Mouse (Mus musculus): ENCODE data around the gene Ipo8. TPM values are rescaled to one million over a fixed set of nuclear protein-coding genes. Genes with fewer than 3 reads are reported as not detected.

Gene Ipo8
- polyA plus RNA-seq, 2 experiments = 4.8 to 5.0 TPM

DNA sequence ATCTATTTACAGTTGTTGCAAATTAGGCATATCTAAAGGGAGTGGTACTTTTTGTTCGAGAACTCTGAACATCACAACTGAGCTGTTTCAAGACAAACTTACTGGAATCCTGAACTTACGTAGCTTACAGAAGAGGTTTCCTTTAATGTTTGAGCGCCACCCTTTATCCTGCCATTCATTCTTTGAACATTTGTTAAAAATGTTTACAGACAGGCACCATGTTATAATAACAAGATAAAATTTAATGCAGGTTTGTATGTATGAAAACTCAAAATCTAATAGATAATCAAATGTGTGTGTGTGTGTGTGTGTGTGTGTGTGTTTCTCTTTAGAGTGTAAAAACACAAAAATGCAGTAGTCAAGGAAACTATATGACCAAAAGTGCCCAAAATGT, 458 bp upstream of the Ipo8 start:
- WGBS (ENCODE audit: insufficient replicate concordance) = 17% methylated on average over 3 of the region's 3 CpGs
- no peak for TF ChIP-seq CTCF (IDR thresholded peaks at IDR 0.05; ENCODE audit: low read depth)
- no peak for TF ChIP-seq EP300 (IDR thresholded peaks at IDR 0.05; ENCODE audit: low read depth)
- DNase-seq (ENCODE audit: low read depth in 3 of 3, low spot score in 3 of 3) = no peak
- H3K9me3 ChIP-seq (ENCODE audit: control insufficient read depth, low read length) = no peaks in the 10 kb centered on the region
- peak overlapping the region; percentile 86 for H3K4me2 ChIP-seq (ENCODE audit: low read depth)
- no peaks in the 10 kb centered on the region; the same call in 1 of the 2 replicates for H3K36me3 ChIP-seq (replicated peaks; ENCODE audit: control insufficient read depth, insufficient read depth, low read depth)
- no peak for ATAC-seq (ENCODE audit: insufficient read depth)
- peak overlapping the region; percentile 69 for H3K9ac ChIP-seq (replicated peaks)
- peak overlapping the region; percentile 80 to 81 for H3K4me3 ChIP-seq (ENCODE audit: insufficient read depth in 1 of 2, low read depth in 2 of 2, low read length in 2 of 2)
- no peaks in the 10 kb centered on the region for H3K27me3 ChIP-seq (ENCODE audit: control insufficient read depth, insufficient read depth, low read length)
- H3K27ac ChIP-seq = peak overlapping the region; percentile 48
- H3K4me1 ChIP-seq (replicated peaks; ENCODE audit: control insufficient read depth in 2 of 2, insufficient read depth in 2 of 2, low read length in 1 of 2) = peaks cover 7 to 10% of the 10 kb centered on the region in 2 experiments

- peak overlapping the region; percentile 80 to 81 for H3K4me3 ChIP-seq (ENCODE audit: insufficient read depth in 1 of 2, low read depth in 2 of 2, low read length in 2 of 2)
- no peaks in the 10 kb centered on the region; the same call in 1 of the 2 replicates for H3K36me3 ChIP-seq (replicated peaks; ENCODE audit: control insufficient read depth, insufficient read depth, low read depth)
- TF ChIP-seq CTCF (IDR thresholded peaks at IDR 0.05; ENCODE audit: low read depth) = no peak
- no peak for TF ChIP-seq EP300 (IDR thresholded peaks at IDR 0.05; ENCODE audit: low read depth)
- H3K27me3 ChIP-seq (ENCODE audit: control insufficient read depth, insufficient read depth, low read length) = no peaks in the 10 kb centered on the region
- no peak for DNase-seq (ENCODE audit: low read depth in 3 of 3, low spot score in 3 of 3)
- no peak overlapping the region for H3K27ac ChIP-seq
- WGBS (ENCODE audit: insufficient replicate concordance) = 7% methylated on average over 3 of the region's 3 CpGs
- H3K9ac ChIP-seq (replicated peaks) = peak overlapping the region; percentile 69
- H3K4me1 ChIP-seq (replicated peaks; ENCODE audit: control insufficient read depth in 2 of 2, insufficient read depth in 2 of 2, low read length in 1 of 2) = peaks cover 7 to 10% of the 10 kb centered on the region in 2 experiments
- H3K4me2 ChIP-seq (ENCODE audit: low read depth) = peak overlapping the region; percentile 86
- ATAC-seq (ENCODE audit: insufficient read depth) = no peak
- H3K9me3 ChIP-seq (ENCODE audit: control insufficient read depth, low read length) = no peaks in the 10 kb centered on the region
These were observed 916 bp downstream of the Ipo8 start for GRCm38 (mm10) chr6:148830355-148830747.

DNA sequence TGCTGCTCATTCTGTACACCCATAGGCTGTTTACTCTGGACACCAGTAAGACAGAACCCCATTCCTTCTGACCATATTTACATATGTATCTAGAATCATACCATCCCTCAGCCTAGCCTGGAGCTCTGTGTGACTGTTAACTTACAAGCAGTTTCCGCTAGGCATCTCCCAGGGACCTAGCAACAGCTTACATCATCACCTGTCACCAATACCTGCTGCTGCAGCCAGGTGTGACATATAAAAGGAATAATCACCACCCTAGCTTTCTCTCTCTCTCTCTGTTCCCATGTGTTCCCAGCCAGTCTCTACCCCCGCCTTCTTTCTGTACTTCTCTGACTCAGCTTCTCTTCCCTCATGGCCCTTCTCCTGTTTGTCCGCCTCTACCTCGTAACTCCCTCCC, 5.1 kb downstream of the Ipo8 start:
- ATAC-seq (ENCODE audit: insufficient read depth) (no peak), DNase-seq (ENCODE audit: low read depth in 3 of 3, low spot score in 3 of 3) (no peak)
- peaks cover 4% of the 10 kb centered on the region in 2 experiments; a peak in 3 of 4 replicates for H3K4me1 ChIP-seq (replicated peaks; ENCODE audit: control insufficient read depth in 2 of 2, insufficient read depth in 2 of 2, low read length in 1 of 2)
- H3K27me3 ChIP-seq (ENCODE audit: control insufficient read depth, insufficient read depth, low read length) = no peaks in the 10 kb centered on the region
- WGBS (ENCODE audit: insufficient replicate concordance) = 74% methylated on average over 4 of the region's 4 CpGs
- H3K27ac ChIP-seq = no peak overlapping the region
- no peak overlapping the region for H3K4me2 ChIP-seq (ENCODE audit: low read depth)
- peaks cover 7% of the 10 kb centered on the region for H3K36me3 ChIP-seq (replicated peaks; ENCODE audit: control insufficient read depth, insufficient read depth, low read depth)
- TF ChIP-seq EP300 (IDR thresholded peaks at IDR 0.05; ENCODE audit: low read depth) = no peak
- no peak for TF ChIP-seq CTCF (IDR thresholded peaks at IDR 0.05; ENCODE audit: low read depth)
- H3K4me3 ChIP-seq (ENCODE audit: insufficient read depth in 1 of 2, low read depth in 2 of 2, low read length in 2 of 2) = no peak overlapping the region
- no peaks in the 10 kb centered on the region for H3K9me3 ChIP-seq (ENCODE audit: control insufficient read depth, low read length)
- H3K9ac ChIP-seq (replicated peaks) = no peak overlapping the region

GRCm38 (mm10) chr6:148818624-148819343, 12.5 kb downstream of the Ipo8 start:
- no peaks in the 10 kb centered on the region for H3K27me3 ChIP-seq (ENCODE audit: control insufficient read depth, insufficient read depth, low read length)
- DNase-seq (ENCODE audit: low read depth in 3 of 3, low spot score in 3 of 3) (no peak), ATAC-seq (ENCODE audit: insufficient read depth) (no peak)
- H3K36me3 ChIP-seq (replicated peaks; ENCODE audit: control insufficient read depth, insufficient read depth, low read depth) = peaks cover 17% of the 10 kb centered on the region
- H3K4me3 ChIP-seq (ENCODE audit: insufficient read depth in 1 of 2, low read depth in 2 of 2, low read length in 2 of 2) = no peak overlapping the region
- H3K27ac ChIP-seq = no peak overlapping the region
- WGBS (ENCODE audit: insufficient replicate concordance) = 73% methylated on average over 4 of the region's 4 CpGs
- H3K4me1 ChIP-seq (replicated peaks; ENCODE audit: control insufficient read depth in 2 of 2, insufficient read depth in 2 of 2, low read length in 1 of 2) = no peaks in the 10 kb centered on the region
- H3K9ac ChIP-seq (replicated peaks) = no peak overlapping the region
- H3K4me2 ChIP-seq (ENCODE audit: low read depth) = no peak overlapping the region
- TF ChIP-seq EP300 (IDR thresholded peaks at IDR 0.05; ENCODE audit: low read depth) = no peak
- no peak for TF ChIP-seq CTCF (IDR thresholded peaks at IDR 0.05; ENCODE audit: low read depth)
- no peaks in the 10 kb centered on the region for H3K9me3 ChIP-seq (ENCODE audit: control insufficient read depth, low read length)

DNA sequence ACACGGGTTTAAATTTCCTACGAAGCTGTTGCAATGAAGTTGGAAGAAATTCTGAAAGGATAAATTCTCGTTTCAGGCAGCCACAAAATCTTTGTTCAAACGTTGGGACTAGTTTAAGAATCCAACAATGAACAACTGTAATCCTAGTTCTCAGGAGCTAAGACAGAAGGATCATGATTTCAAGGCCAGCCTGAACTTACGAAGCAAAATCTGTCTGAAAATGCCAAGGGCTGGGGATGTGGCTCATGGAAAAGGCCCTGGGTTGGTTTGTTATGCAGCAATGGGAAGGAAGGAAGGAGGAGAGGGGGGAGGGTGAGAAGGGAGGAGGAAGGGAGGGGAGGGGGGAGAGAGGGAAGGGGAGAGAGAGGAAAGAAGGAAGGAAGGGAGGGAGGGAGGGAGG, 14.5 kb downstream of the Ipo8 start:
- Histone ChIP-seq H3K27ac (no peak overlapping the region), H3K4me3 (ENCODE audit: insufficient read depth in 1 of 2, low read depth in 2 of 2, low read length in 2 of 2) (no peak overlapping the region), H3K9me3 (ENCODE audit: control insufficient read depth, low read length) (no peaks in the 10 kb centered on the region), H3K4me2 (ENCODE audit: low read depth) (no peak overlapping the region), H3K9ac (replicated peaks) (no peak overlapping the region), H3K4me1 (replicated peaks; ENCODE audit: control insufficient read depth in 2 of 2, insufficient read depth in 2 of 2, low read length in 1 of 2) (no peaks in the 10 kb centered on the region), H3K36me3 (replicated peaks; ENCODE audit: control insufficient read depth, insufficient read depth, low read depth) (peaks cover 17% of the 10 kb centered on the region), H3K27me3 (ENCODE audit: control insufficient read depth, insufficient read depth, low read length) (no peaks in the 10 kb centered on the region)
- ATAC-seq (ENCODE audit: insufficient read depth) (no peak), DNase-seq (ENCODE audit: low read depth in 3 of 3, low spot score in 3 of 3) (no peak)
- TF ChIP-seq CTCF (IDR thresholded peaks at IDR 0.05; ENCODE audit: low read depth) = no peak
- 66% methylated on average over 5 of the region's 5 CpGs for WGBS (ENCODE audit: insufficient replicate concordance)
